Mouse (Mus musculus) adrenal gland, adult (tissue): ENCODE measurements around the gene Rsph9.
A peak's percentile ranks its signal among the peaks of the same experiment; 100 is the strongest.

ENCODE experiments used
- DNase-seq, 2 experiments: peaks; one replicate each; pipeline ENCODE4 v3.0.0; 2022 to 2023; ENCODE audit warnings: low spot score in 1 of 2; ENCODE audit not compliant: inconsistent age in 2 of 2

Rsph9 gene

GRCm38 (mm10) chr17:46110402-46111289 is 33.4 kb downstream of the Rsph9 start, which contains the start of gene Mrps18a:
TSS of gene Mrps18a (plus strand) at chr17:46110986.
- peak; percentile 89 to 95 for DNase-seq

GRCm38 (mm10) chr17:46108286-46108685 is 35.7 kb downstream of the Rsph9 start:
- DNase-seq: no peak

- DNase-seq: no peak
Observed at GRCm38 (mm10) chr17:46104487-46104886, 39.5 kb downstream of the Rsph9 start.

GRCm38 (mm10) chr17:46102608-46103159 is 41.3 kb downstream of the Rsph9 start:
- peak in 1 of 2 experiments; percentile 50 for DNase-seq

GRCm38 (mm10) chr17:46101906-46102305 is 42.1 kb downstream of the Rsph9 start:
- no peak for DNase-seq

- no peak for DNase-seq
Observed at GRCm38 (mm10) chr17:46098525-46098924, 45.5 kb downstream of the Rsph9 start.

GRCm38 (mm10) chr17:46091899-46092298 is 52.1 kb downstream of the Rsph9 start:
- no peak for DNase-seq

- DNase-seq: no peak
Observed at GRCm38 (mm10) chr17:46091351-46091750, 52.7 kb downstream of the Rsph9 start.

DNA sequence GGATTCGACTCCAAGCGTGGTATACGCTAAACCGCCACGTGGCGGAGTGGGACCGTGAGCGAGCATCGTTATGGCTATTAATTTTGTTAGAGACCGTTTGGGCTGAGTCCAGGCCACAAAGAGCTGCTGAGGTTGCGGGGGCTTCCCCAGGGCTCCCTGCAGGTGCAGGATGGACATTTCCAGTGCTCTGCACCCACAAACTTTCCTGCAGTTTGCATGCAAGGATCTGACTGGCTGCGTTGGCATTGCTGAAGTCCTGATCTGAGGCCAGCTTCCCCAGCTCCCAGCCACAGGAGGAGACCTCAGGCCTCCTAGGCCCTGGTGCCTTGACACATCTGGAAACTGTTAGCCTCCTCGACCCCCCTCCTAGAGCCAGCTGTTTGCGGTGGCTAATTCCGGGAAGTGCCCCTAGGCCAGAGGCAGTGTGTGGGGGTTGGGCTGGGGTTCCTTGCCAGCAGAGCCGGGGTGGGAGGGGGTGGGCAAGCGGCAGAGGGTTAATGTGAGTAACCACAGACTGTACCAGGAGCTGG is 57.6 kb downstream of the Rsph9 start:
- DNase-seq: no peak

DNA sequence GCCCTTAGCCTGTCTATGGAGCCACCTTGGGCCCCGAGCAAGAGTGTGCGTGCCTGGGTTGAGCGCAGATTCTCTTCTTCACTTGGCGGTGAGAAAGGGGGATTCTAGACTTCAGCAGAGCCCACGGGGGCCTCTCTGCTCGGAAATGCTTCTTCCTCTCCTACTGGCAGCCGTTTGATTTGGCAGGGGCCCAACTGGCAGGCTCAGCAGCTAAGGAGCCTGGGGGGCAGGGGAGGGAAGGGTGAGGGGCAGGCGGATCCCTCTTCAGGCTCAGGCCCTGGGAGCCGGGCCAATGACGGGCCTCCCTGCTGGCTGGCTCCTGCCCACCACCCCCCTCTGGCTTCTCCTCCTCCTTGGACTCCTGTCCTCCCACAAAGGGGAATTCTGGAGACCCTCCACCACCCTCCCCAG is 59.9 kb downstream of the Rsph9 start:
- peak; percentile 56 to 80 for DNase-seq

- no peak for DNase-seq
Observed at GRCm38 (mm10) chr17:46083381-46083780, 60.6 kb downstream of the Rsph9 start.

DNA sequence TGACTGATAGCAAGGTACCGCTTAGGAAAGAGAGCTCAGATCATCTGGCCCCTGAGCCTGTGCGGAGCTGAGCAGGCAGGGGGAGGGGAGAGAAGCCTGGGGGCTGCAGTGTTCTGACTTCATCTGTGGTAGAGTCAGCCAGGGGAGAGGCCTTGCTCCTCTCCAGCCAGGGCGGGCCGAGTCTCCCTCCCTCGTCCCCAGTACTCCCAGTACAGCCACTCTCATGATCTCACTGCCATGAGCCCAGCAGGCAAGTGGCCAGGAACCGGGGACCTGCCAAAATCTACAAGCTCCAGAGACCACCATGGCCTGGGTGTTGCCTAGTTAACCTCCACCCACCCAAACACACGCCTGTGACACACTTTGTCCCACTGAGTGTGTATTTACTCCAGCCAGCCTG is 62.4 kb downstream of the Rsph9 start:
- no peak for DNase-seq

GRCm38 (mm10) chr17:46081042-46081441 is 63.0 kb downstream of the Rsph9 start:
- DNase-seq: no peak

DNA sequence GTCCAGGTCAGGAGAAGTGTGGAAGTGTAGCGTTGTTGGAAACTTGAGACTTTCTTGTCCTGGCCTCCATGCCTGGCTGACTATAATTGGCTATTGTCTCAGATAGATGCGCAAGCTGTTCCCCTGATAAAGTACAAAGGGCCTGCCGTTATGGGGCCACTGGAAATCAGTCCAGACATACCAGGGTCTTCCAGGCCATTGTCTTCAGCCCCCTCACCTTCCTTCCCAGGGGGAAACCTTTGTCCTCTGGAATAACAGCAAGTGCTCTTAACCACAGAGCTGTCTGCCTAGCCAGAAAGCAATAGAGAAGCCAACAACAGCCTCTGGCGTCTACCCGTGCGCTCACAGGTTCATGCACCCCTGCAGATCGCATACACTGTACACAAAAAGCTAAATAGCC is 63.6 kb downstream of the Rsph9 start:
- no peak for DNase-seq

DNA sequence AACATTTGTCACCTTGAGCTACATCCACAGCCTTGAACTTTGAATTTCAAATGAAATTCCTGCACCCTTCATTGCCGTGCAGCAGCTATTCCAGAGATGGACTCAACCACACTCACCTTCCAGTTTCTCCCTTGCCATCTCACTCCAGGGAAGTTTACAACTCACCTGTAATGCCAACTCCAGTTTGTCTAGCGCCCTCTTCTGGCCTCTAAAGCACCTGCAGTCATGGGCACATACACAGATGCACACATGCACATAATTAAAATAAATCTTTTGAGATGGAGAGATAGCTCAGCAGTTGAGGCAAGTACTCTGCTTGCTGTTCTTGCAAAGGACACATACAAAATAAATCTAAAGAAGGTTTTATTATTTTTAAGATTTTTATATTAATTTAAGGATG is 65.0 kb downstream of the Rsph9 start:
- DNase-seq: peak in 1 of 2 experiments; percentile 48

DNA sequence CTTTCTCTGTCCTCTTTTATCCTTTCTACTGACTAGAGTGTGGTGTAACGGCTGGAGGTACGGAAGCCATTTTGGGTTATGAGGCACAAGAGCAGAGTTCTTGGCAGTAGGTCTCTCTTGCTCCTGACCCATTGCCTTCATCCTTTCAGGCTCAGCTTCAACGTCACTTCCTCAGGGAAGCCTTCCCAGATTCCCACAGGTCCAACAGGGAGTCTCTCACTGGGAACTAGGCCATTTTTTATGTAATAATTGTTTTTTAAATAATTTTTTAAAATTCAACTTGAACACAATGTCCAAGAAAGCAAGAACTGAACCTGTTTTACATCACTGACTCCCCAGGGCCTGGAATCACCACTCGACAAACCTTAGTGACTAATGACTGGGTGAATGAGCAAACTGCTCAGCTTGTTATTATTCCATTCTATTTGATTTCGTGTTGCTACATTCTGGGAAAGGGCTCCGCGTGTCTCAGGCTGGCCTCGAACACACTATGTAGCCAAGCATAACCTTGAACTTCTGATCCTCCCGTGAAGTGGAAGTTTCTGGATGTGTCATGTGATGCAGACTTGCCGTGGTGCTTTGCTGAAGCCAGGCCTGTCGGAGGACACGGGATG is 66.0 kb downstream of the Rsph9 start:
- peak in 1 of 2 experiments; percentile 54 for DNase-seq

- DNase-seq: no peak
Observed at GRCm38 (mm10) chr17:46076260-46076551, 67.8 kb downstream of the Rsph9 start.

GRCm38 (mm10) chr17:46075551-46076259 is 68.3 kb downstream of the Rsph9 start:
- DNase-seq: peak; percentile 77 to 90

- DNase-seq: peak; percentile 59 to 87
Observed at GRCm38 (mm10) chr17:46075116-46075485, 68.9 kb downstream of the Rsph9 start.

DNA sequence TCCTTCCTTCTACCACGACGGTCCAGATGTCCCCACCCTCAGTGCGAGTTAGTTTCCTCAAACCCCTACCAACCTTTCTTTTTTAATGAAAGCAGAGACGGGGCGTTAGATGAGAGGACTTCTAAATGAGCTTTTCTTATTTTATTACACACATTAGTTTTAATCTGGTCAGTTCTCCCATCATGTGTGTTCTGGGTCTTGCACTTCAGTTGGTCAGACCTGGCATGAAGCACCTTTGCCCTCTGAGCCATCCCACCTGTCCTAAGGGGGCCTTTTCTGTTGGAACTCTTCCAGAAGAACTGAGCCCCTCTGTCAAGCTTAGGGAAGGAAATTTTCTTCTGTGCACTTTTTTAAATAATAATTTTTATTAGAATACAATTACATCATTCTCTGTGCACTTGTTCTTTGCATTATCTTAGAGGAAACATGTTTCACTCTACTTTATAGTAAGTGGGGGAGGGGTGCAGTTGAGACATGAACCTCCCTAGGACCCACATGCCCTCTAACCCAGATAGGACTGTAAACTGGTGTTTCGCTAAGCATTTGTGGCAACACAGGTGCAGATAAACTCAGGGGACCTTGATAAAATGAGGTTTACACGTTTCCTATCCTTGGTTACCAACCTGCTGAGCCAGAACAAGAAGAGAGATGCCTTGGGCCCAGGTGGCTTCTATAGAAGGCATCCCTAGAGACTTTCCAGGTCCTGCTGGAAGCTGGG is 69.5 kb downstream of the Rsph9 start:
- no peak for DNase-seq
